Mouse (Mus musculus) embryo, embryonic 10 days (tissue): ENCODE results near the gene Olfr524.

Experiments used
- DNase-seq: peaks from one replicate; pipeline ENCODE4 v3.0.0-alpha.2; 2015; ENCODE audit warnings: low spot score

The Olfr524 gene

GRCm38 (mm10) chr7:140186646-140187620, 18.8 kb downstream of the Olfr524 start:
- DNase-seq: peak; percentile 24

- no peak for DNase-seq
Observed at GRCm38 (mm10) chr7:140184206-140184605, 21.6 kb downstream of the Olfr524 start.

GRCm38 (mm10) chr7:140180692-140181091, 25.1 kb downstream of the Olfr524 start:
- DNase-seq: no peak

GRCm38 (mm10) chr7:140179176-140179575, 26.6 kb downstream of the Olfr524 start:
- DNase-seq: no peak

- DNase-seq: no peak
Observed at GRCm38 (mm10) chr7:140172936-140173335, 32.8 kb downstream of the Olfr524 start, which contains the start of gene Olfr523. Gene Olfr523, plus strand, starts transcription at chr7:140173217.

- DNase-seq: no peak
Observed at GRCm38 (mm10) chr7:140170863-140171262, 34.9 kb downstream of the Olfr524 start.

- DNase-seq: no peak
Observed at GRCm38 (mm10) chr7:140169386-140169785, 36.4 kb downstream of the Olfr524 start.

- DNase-seq: no peak
Observed at GRCm38 (mm10) chr7:140167950-140168349, 37.8 kb downstream of the Olfr524 start.

GRCm38 (mm10) chr7:140164664-140165063, 41.1 kb downstream of the Olfr524 start, which contains the start of gene Olfr522:
Gene Olfr522, minus strand, starts transcription at chr7:140164764.
- DNase-seq: no peak

GRCm38 (mm10) chr7:140160363-140160762, 45.4 kb downstream of the Olfr524 start:
- no peak for DNase-seq

GRCm38 (mm10) chr7:140154218-140154927, 51.4 kb downstream of the Olfr524 start, which contains the start of gene Sprn:
Gene Sprn, minus strand, starts transcription at chr7:140154877.
- DNase-seq: peak; percentile 10

GRCm38 (mm10) chr7:140153829-140154217, 51.9 kb downstream of the Olfr524 start:
- DNase-seq: no peak

- peak; percentile 34 for DNase-seq
Observed at GRCm38 (mm10) chr7:140153383-140153782, 52.4 kb downstream of the Olfr524 start.
